ENCODE assay signal across 17 mouse cellular contexts in the genomic region with DNA sequence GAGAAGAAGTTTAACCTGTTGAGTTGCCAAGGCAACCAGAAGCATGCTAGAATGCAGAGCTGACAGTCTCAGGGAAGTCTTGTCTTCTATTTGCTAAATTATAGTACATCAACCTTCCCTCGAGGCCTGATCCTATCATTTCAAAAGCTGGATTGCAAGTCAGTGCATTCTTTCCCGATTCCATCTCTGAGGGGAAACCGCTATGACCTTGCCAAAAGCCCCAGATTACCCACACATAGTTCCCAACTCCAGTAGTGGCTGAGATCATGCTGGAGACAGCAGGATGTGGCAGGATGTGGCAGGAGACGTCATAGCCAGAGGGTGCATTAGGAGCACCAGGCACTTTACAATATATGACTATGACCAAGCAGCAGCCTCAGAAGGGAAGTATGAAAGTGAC.
"Had no signal": no experiment of that assay in that cellular context is flagged by ENCODE, and none has a peak within 500 bp of the region (broad histone marks: within the 10 kb centered on the region; RNA-seq: fewer than 3 reads in every experiment).

No protein-coding gene starts in this region.

- H3K4me1 ChIP-seq: liver, embryonic 13.5 days; liver, embryonic 15.5 days had no signal

- H3K4me2 ChIP-seq: liver, embryonic 13.5 days; liver, embryonic 15.5 days; lung, embryonic 15.5 days; midbrain, embryonic 12.5 days; neural tube, embryonic 12.5 days; stomach, embryonic 15.5 days had no signal

- H3K27me3 ChIP-seq: liver, embryonic 13.5 days; liver, embryonic 15.5 days; lung, embryonic 15.5 days; midbrain, embryonic 12.5 days; neural tube, embryonic 12.5 days; stomach, embryonic 15.5 days had no signal

- H3K4me3 ChIP-seq: liver, embryonic 13.5 days; liver, embryonic 15.5 days; lung, embryonic 15.5 days; midbrain, embryonic 10.5 days; midbrain, embryonic 12.5 days; neural tube, embryonic 12.5 days; stomach, embryonic 15.5 days had no signal

- H3K9me3 ChIP-seq: liver, embryonic 13.5 days; liver, embryonic 15.5 days; lung, embryonic 15.5 days; midbrain, embryonic 12.5 days; neural tube, embryonic 12.5 days; stomach, embryonic 15.5 days had no signal

- H3K27ac ChIP-seq: liver, embryonic 13.5 days; liver, embryonic 15.5 days; lung, embryonic 15.5 days; midbrain, embryonic 10.5 days; midbrain, embryonic 12.5 days; neural tube, embryonic 12.5 days; stomach, embryonic 15.5 days; stomach, postnatal 0 days had no signal

- H3K36me3 ChIP-seq: liver, embryonic 13.5 days; liver, embryonic 15.5 days; lung, embryonic 15.5 days; midbrain, embryonic 10.5 days; midbrain, embryonic 12.5 days; neural tube, embryonic 12.5 days; stomach, embryonic 15.5 days had no signal

- ATAC-seq: liver, postnatal 0 days had no signal

- DNase-seq: liver, embryonic 13.5 days; liver, postnatal 0 days; lung, adult 2 months; lung, postnatal 10 days; lung, postnatal 4 days; midbrain, embryonic 14.5 days; right cerebral cortex, postnatal 14 days; thymus, adult 2 months; thymus, postnatal 25 days; thymus, postnatal 4 days had no signal

- H3K9ac ChIP-seq: liver, embryonic 13.5 days; liver, embryonic 15.5 days; liver, postnatal 0 days; lung, embryonic 15.5 days; midbrain, embryonic 12.5 days; neural tube, embryonic 12.5 days; stomach, embryonic 15.5 days had no signal
